Mouse (Mus musculus) embryonic facial prominence, embryonic 12.5 days (tissue): ENCODE measurements around the gene Zfr2. TPM values are rescaled to one million over a fixed set of nuclear protein-coding genes. Genes with fewer than 3 reads are reported as not detected.

Source experiments
- ATAC-seq: fragments of 200-750 bp; cut with Nextera tagmentation; 2 replicates; pipeline ENCODE4 v1.8.0; 2017; ENCODE audit not compliant: insufficient number of reproducible peaks, insufficient read depth, low FRiP score, low TSS enrichment
- H3K27ac ChIP-seq: fragments of 300-500 bp; sonication (generic); 2 replicates; pipeline ENCODE4 v1.5.1; 2016; ENCODE audit warnings: mild to moderate bottlenecking
- H3K27me3 ChIP-seq: fragments of 300-500 bp; sonication (generic); 2 replicates; pipeline ENCODE4 v1.6.1; 2016; ENCODE audit warnings: mild to moderate bottlenecking, moderate library complexity
- H3K36me3 ChIP-seq: fragments of 300-500 bp; sonication (generic); 2 replicates; pipeline ENCODE4 v1.6.1; 2016; ENCODE audit warnings: mild to moderate bottlenecking
- H3K4me1 ChIP-seq: fragments of 300-500 bp; sonication (generic); 2 replicates; pipeline ENCODE4 v1.6.1; 2016
- H3K4me2 ChIP-seq: fragments of 300-500 bp; sonication (generic); replicated peaks from 2 replicates; pipeline ENCODE4 v1.6.1; 2016; ENCODE audit warnings: mild to moderate bottlenecking, moderate library complexity
- H3K4me3 ChIP-seq: fragments of 300-500 bp; sonication (generic); 2 replicates; pipeline ENCODE4 v1.5.1; 2016; ENCODE audit warnings: mild to moderate bottlenecking
- H3K9ac ChIP-seq: fragments of 300-500 bp; sonication (generic); 2 replicates; pipeline ENCODE4 v1.6.1; 2016; ENCODE audit warnings: mild to moderate bottlenecking, moderate library complexity
- H3K9me3 ChIP-seq: fragments of 300-500 bp; sonication (generic); 2 replicates; pipeline ENCODE4 v1.6.1; 2016; ENCODE audit warnings: mild to moderate bottlenecking, moderate library complexity
- WGBS: fragments of 180-500 bp; shearing (Covaris S2); methylation state at CpG from one replicate; pipeline ENCODE4 v1.1.7; 2016; 5-methylcytosine and 5-hydroxymethylcytosine counted together
- polyA plus RNA-seq: library from polyadenylated mRNA; unstranded; fragments of >200 nt; fragmentation: Nextera tagmentation; extraction: Ambion mirVana; gene quantifications from 2 replicates; pipeline ENCODE4 v1.2.1, GENCODE M21; 2016

The Zfr2 gene
- polyA plus RNA-seq, 1 experiment from 2014 or later: 13.2 TPM

DNA sequence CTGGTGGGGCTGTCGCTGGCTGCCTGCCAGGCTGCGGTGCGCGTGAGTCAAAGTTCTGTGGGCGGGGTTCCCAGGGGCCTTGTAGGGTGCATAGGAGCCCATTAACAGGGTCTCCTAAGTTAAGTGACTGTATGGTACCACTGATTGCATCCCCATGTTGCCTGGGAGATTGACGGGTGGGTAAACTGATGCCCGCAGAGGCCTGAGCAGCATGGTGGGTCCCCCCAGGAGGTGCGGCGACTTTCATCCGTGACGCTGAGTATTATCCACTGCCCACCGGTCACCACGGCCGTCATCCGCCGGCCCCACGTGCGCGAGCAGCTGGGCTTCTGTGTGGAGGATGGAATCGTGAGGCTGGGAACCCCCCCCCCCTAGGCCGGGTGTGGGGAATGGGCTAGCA, 39.4 kb downstream of the Zfr2 start:
- peaks cover 35% of the 10 kb centered on the region for H3K36me3 ChIP-seq
- H3K4me2 ChIP-seq: no peak overlapping the region
- H3K4me1 ChIP-seq: peaks cover 8% of the 10 kb centered on the region
- no peak overlapping the region for H3K9ac ChIP-seq
- no peaks in the 10 kb centered on the region for H3K27me3 ChIP-seq
- H3K9me3 ChIP-seq: no peaks in the 10 kb centered on the region
- WGBS: 94% methylated on average over 21 of the region's 21 CpGs
- no peak for ATAC-seq
- no peak overlapping the region for H3K27ac ChIP-seq
- no peak overlapping the region for H3K4me3 ChIP-seq

DNA sequence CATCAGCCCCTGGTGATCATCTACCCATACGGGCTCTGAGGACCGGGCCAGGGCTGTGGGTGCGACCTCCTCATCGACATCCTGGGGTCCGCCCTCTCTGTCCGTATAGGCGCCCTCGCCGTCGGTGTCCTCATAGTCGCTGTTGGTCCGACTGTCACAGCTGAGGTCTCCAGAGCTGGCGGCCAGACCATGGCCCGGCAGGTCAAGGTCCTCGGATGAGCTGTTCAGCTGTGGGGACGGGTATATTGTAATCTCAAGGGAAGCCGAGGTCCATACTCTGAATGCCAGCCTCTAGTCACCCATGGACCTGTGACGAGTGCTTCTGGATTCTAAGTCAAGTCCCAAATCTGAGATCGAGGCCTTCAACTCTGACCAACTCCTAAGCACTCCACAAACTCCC, 40.9 kb downstream of the Zfr2 start:
- no peak overlapping the region for H3K9ac ChIP-seq
- WGBS: 95% methylated on average over 19 of the region's 19 CpGs
- H3K36me3 ChIP-seq: peaks cover 35% of the 10 kb centered on the region
- H3K27ac ChIP-seq: no peak overlapping the region
- H3K9me3 ChIP-seq: no peaks in the 10 kb centered on the region
- no peak overlapping the region for H3K4me3 ChIP-seq
- no peak for ATAC-seq
- peaks cover 2% of the 10 kb centered on the region for H3K4me1 ChIP-seq
- no peak overlapping the region for H3K4me2 ChIP-seq
- no peaks in the 10 kb centered on the region for H3K27me3 ChIP-seq

DNA sequence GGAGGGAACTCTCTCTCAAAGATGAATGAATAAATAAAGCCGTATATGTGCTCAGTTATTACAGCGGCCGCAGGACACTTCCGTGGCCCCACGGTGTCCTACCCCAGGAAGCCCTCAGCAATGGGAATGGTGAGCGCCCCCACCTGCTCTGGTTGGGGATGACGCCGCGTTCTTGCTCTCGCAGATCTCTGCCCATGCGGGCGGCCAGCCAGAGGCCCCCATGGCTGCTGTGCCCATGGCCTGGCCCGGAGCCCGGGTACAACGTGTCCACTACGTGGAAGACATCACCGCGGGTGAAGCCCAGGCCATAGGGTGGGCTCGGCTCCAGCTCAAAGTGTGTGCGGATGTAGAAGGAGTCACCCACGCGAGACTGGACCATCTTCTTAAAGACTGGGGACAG, 44.7 kb downstream of the Zfr2 start:
- no peak overlapping the region for H3K4me3 ChIP-seq
- H3K27ac ChIP-seq: no peak overlapping the region
- H3K27me3 ChIP-seq: 0 out of 2 replicates have a peak, but pooled peaks cover 16% of the 10 kb centered on the region
- no peak overlapping the region for H3K4me2 ChIP-seq
- no peaks in the 10 kb centered on the region for H3K4me1 ChIP-seq
- H3K9ac ChIP-seq: no peak overlapping the region
- ATAC-seq: no peak
- H3K36me3 ChIP-seq: peaks cover 12% of the 10 kb centered on the region
- 79% methylated on average over 22 of the region's 22 CpGs for WGBS
- no peaks in the 10 kb centered on the region for H3K9me3 ChIP-seq

DNA sequence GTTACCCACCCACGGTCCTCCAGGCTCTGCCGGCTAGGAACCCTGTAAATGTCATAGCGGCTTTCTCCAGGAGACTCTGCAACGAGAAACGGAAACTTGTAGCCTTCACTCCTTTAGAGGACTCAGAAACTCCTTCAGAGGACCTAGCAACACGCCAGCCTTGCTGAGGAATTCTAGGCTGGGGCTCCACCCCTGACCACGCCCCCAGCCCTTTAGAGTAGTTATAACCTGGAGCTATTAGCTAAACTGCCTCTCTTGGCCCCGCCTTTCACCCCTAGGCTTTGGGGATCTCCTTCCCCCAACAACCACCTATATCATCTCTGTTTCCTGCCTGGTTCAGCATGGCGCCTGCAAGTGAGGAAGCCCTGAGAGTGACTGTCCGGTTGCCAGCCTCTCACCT, 46.5 kb downstream of the Zfr2 start:
- H3K27me3 ChIP-seq: peaks cover 34% of the 10 kb centered on the region
- 42% methylated on average over 10 of the region's 10 CpGs for WGBS

DNA sequence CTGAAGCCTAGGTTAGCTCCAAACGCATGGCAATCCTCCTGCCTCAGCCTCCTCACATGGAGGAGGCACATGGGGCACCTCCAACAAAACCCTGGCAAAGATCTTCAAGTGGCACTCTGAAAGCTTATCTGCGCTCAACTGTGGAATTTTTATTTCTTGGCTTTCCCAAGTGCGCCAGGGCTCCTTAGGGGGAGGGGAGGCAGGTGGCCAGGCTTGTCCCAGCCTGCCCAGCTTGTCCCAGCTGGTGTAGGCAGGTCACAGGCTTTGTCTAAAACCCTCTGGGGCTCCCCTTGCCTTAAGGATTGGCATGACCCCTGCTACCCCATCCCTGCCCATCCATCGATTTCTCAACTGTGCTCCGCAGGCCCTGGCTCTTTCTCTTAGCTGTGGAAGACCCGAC, 51.2 kb downstream of the Zfr2 start:
- H3K9me3 ChIP-seq: no peaks in the 10 kb centered on the region
- no peaks in the 10 kb centered on the region for H3K36me3 ChIP-seq
- WGBS: 54% methylated on average over 6 of the region's 6 CpGs
- no peak for ATAC-seq
- H3K4me3 ChIP-seq: no peak overlapping the region
- 0 out of 2 replicates have a peak overlapping the region, but pooled peaks have one; percentile 23 for H3K27ac ChIP-seq
- H3K4me1 ChIP-seq: peaks cover 7% of the 10 kb centered on the region; the same call in 1 of the 2 replicates
- H3K4me2 ChIP-seq: no peak overlapping the region
- H3K9ac ChIP-seq: 0 out of 2 replicates have a peak overlapping the region, but pooled peaks have one; percentile 17
- H3K27me3 ChIP-seq: peaks cover 45% of the 10 kb centered on the region

More for the DNA sequence above, 46.5 kb downstream of the Zfr2 start:
- no peaks in the 10 kb centered on the region for H3K4me1 ChIP-seq
- H3K4me3 ChIP-seq: no peak overlapping the region
- H3K9me3 ChIP-seq: no peaks in the 10 kb centered on the region
- no peak overlapping the region for H3K4me2 ChIP-seq
- ATAC-seq: no peak
- no peaks in the 10 kb centered on the region for H3K36me3 ChIP-seq
- H3K27ac ChIP-seq: no peak overlapping the region
- no peak overlapping the region for H3K9ac ChIP-seq

DNA sequence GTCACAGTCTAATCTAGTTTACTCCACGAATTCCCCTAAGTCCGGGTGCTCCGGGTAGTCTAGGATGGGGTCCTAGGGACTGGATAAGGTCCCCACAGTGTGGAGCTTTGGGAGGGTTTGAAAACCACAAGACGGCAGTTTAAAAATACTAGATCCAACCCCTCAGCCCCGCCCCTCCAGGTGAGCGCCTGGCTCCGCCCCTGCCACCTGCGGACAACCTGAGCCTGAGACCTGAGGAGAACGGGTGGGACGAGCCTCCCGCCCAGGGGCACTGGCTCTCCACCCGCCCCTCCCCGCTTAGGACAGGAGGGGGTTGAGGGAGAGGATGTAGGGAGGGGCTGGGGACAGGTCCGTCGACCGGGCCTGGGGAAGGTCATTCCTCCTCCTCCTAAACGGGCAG, 51.8 kb downstream of the Zfr2 start:
- 9% methylated on average over 17 of the region's 17 CpGs for WGBS
- peaks cover 46% of the 10 kb centered on the region for H3K27me3 ChIP-seq
- ATAC-seq: no peak

DNA sequence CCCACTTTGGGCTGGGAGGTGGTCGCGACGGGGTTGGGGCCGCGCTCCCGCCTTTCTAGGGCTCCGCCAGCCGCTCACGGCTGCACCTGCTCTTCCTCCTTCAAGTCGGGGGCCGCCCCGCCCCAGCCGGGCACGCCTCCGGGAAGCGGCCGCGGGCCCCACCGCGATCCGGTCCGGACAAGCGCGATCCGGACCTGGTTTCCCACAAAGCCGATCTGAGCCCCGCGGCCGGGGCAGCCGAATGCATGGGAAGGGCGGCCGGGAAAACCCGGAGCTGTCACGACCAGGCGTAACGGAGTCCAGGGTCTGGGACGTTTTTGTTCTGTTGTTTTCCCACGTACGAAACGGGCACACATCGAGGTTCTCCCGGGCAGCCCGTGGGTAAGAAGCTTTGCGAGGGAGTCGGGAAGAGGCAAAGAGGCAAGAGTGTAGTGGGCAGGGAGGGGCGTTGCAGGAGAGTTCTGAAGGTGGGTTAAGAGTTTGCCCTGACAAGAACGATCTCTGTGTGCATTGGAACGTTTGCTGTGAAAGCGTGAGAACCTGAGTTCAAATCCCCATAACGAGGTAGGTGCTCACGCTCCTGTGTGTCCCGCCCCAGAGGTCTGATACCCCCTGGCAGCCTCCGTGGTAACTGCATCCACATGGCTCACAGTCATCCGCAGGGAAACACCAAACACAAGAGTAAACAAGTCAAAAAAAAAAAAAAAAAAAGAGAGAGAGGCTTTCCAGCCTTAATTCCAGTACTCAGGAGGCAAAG, 52.9 kb downstream of the Zfr2 start:
- Histone ChIP-seq H3K27me3 (peaks cover 53% of the 10 kb centered on the region), H3K27ac (no peak overlapping the region)

More for the DNA sequence above, 51.8 kb downstream of the Zfr2 start:
- no peaks in the 10 kb centered on the region for H3K9me3 ChIP-seq
- H3K27ac ChIP-seq: 0 out of 2 replicates have a peak overlapping the region, but pooled peaks have one; percentile 23
- 0 out of 2 replicates have a peak overlapping the region, but pooled peaks have one; percentile 17 for H3K9ac ChIP-seq
- no peaks in the 10 kb centered on the region for H3K36me3 ChIP-seq
- H3K4me3 ChIP-seq: 0 out of 2 replicates have a peak overlapping the region, but pooled peaks have one; percentile 10
- peaks cover 7% of the 10 kb centered on the region; the same call in 1 of the 2 replicates for H3K4me1 ChIP-seq
- H3K4me2 ChIP-seq: peak overlapping the region; percentile 69; the same call in 1 of the 2 replicates

DNA sequence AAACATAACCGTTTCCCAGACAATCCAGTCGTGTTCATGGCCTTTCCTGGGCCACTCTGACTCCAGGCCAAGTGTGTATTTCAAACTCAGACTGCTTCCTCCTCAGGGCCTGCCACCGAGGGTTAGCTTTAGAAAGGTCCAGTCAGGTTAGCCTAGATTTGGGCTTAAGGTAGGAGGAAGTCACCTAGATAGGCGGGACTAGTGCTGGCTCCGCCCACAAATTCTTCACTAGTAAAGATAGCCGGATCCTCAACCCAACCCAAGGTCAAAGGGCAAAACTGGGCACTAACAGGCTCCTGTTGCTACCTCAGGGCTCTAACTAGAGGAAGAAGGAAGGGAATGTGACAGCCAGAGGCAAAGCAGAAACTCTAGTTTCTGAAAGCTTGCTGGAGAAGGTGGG, 53.6 kb downstream of the Zfr2 start:
- Histone ChIP-seq H3K4me2 (no peak overlapping the region), H3K27me3 (peaks cover 53% of the 10 kb centered on the region)
- ATAC-seq: no peak

More for the DNA sequence above, 52.9 kb downstream of the Zfr2 start:
- WGBS: 2% methylated on average over 54 of the region's 54 CpGs
- no peaks in the 10 kb centered on the region for H3K36me3 ChIP-seq
- ATAC-seq: peak; percentile 20
- H3K4me3 ChIP-seq: peak overlapping the region; percentile 41
- H3K9me3 ChIP-seq: no peaks in the 10 kb centered on the region
- peak overlapping the region; percentile 34 for H3K9ac ChIP-seq
- peaks cover 11% of the 10 kb centered on the region; the same call in 1 of the 2 replicates for H3K4me1 ChIP-seq
- peak overlapping the region; percentile 69 for H3K4me2 ChIP-seq

DNA sequence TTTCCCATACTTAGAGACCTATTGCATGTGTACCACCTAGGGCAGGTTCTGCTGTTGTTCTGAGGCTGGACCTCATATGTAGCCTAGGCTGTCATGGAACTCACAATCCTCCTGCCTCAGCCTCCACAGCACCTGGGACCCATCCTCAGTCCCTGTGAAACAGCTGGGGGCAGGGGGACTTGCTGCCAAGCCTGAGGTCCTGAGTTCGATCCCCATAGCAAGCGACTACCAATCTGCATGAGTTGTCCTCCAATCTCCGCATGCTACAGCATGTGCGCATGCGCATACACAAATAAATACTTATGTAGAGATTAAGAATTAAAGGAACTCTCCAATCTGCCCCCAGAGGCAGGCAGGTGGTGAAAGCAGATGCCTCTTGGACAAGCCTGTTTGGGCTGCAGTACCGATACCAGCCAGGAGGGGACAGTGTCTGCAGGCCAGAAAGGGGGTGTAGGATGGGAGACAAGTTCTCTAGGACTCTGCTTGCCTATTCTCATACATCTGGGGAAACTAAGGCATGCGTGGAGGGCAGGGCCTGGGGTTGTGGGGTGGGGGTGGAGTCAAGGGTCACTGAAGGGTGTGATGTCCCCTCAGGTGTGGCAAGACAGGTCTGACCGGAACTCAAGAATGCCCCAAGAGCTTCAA, 54.7 kb downstream of the Zfr2 start:
- H3K27me3 ChIP-seq: peaks cover 53% of the 10 kb centered on the region
- H3K4me3 ChIP-seq: no peak overlapping the region
- H3K9me3 ChIP-seq: no peaks in the 10 kb centered on the region
- no peak overlapping the region for H3K4me2 ChIP-seq
- ATAC-seq: no peak
- 60% methylated on average over 8 of the region's 8 CpGs for WGBS
- peaks cover 15% of the 10 kb centered on the region; the same call in 1 of the 2 replicates for H3K4me1 ChIP-seq
- no peak overlapping the region for H3K27ac ChIP-seq
- H3K9ac ChIP-seq: no peak overlapping the region
- no peaks in the 10 kb centered on the region for H3K36me3 ChIP-seq

More for the DNA sequence above, 53.6 kb downstream of the Zfr2 start:
- H3K27ac ChIP-seq: no peak overlapping the region
- no peak overlapping the region for H3K9ac ChIP-seq
- no peaks in the 10 kb centered on the region for H3K9me3 ChIP-seq
- H3K4me1 ChIP-seq: peaks cover 15% of the 10 kb centered on the region; the same call in 1 of the 2 replicates
- H3K4me3 ChIP-seq: no peak overlapping the region
- no peaks in the 10 kb centered on the region for H3K36me3 ChIP-seq
- WGBS: 36% methylated on average over 6 of the region's 6 CpGs

DNA sequence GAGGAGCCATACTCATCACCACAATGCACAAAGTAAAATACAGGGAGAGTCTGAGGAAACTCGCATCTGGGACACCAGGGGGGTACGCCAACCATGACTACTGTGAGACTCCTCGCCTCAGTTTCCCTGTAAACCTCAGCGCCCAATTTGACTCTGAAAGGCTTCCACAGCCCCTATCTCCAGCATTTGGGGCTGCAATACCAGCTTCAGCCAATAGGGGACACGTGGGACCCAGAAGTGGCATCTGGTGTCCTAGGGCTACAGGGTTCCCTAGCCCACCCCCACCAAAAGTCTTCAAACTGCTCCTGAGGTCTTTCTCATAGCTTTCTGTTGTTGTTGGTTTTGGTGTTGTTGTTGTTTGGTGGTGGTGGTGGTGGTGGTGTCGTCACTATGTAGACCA, 55.6 kb downstream of the Zfr2 start:
- Histone ChIP-seq H3K9me3 (no peaks in the 10 kb centered on the region), H3K27ac (no peak overlapping the region), H3K4me2 (no peak overlapping the region), H3K9ac (no peak overlapping the region), H3K4me3 (no peak overlapping the region), H3K36me3 (no peaks in the 10 kb centered on the region), H3K4me1 (peaks cover 16% of the 10 kb centered on the region; the same call in 1 of the 2 replicates), H3K27me3 (peaks cover 44% of the 10 kb centered on the region)
- no peak for ATAC-seq
- 23% methylated on average over 6 of the region's 6 CpGs for WGBS

DNA sequence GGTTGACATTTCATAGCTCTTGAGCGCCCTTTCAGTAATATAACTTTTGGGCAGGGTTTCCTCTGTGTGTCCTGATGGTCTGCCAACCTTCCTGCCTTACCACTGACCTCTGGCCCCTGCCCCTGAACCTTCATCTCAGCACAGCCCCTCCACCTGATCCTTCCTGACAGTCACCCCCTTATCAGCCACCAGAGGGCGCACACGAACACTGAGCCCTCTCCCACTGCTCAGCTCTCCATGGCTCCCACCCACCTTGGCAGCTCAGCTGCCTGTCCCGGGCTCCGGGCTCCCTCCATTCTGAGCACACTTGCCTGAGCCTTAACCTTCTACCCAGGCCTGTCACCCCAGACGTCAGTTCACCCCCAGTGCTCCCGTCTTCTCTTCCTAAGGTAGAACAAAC, 56.3 kb downstream of the Zfr2 start:
- ATAC-seq: no peak
- peaks cover 23% of the 10 kb centered on the region for H3K4me1 ChIP-seq
- no peak overlapping the region for H3K27ac ChIP-seq
- no peaks in the 10 kb centered on the region for H3K36me3 ChIP-seq
- peaks cover 37% of the 10 kb centered on the region for H3K27me3 ChIP-seq
- H3K4me2 ChIP-seq: no peak overlapping the region
- H3K4me3 ChIP-seq: no peak overlapping the region
- H3K9me3 ChIP-seq: no peaks in the 10 kb centered on the region
- H3K9ac ChIP-seq: no peak overlapping the region
- WGBS: 3% methylated on average over 7 of the region's 7 CpGs

DNA sequence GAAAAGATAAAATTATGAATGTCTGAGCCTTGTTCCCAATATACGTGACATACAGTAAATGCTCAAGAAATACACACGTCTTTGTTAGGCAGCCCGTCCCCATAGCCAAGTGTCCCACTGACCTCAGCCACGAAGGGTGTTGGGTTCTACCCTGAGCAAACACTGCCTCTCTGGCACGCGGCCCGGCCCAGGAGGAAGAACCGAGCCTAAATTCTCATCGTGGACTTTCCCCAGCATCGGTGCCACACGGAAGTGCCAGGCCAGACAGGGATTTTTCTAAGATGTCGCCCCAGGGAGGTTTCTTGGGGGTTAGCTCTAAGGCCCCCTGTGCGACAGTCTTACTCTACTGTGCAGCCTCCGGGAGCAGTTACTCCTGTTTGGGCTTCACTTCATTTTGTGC, 56.9 kb downstream of the Zfr2 start:
- no peaks in the 10 kb centered on the region for H3K9me3 ChIP-seq
- H3K4me1 ChIP-seq: peaks cover 27% of the 10 kb centered on the region
- H3K9ac ChIP-seq: no peak overlapping the region
- H3K36me3 ChIP-seq: no peaks in the 10 kb centered on the region
- no peak overlapping the region for H3K27ac ChIP-seq
- no peak for ATAC-seq
- H3K27me3 ChIP-seq: peaks cover 32% of the 10 kb centered on the region
- H3K4me2 ChIP-seq: no peak overlapping the region
- 60% methylated on average over 14 of the region's 14 CpGs for whole genome bisulfite sequencing
- H3K4me3 ChIP-seq: no peak overlapping the region
